Mouse (Mus musculus) limb, embryonic 14.5 days (tissue): ENCODE measurements around the gene Olfr1141. TPM values are rescaled to one million over a fixed set of nuclear protein-coding genes. Genes with fewer than 3 reads are reported as not detected.

ENCODE experiments used
- ATAC-seq: fragments of 200-750 bp; cut with Nextera tagmentation; 2 replicates; pipeline ENCODE4 v1.8.0; 2017; ENCODE audit warnings: low read depth, moderate number of reproducible peaks, moderate TSS enrichment; ENCODE audit not compliant: low FRiP score
- DNase-seq: peaks from one replicate; pipeline ENCODE4 v3.0.0-alpha.2; 2015; ENCODE audit warnings: low spot score
- H3K27ac ChIP-seq: fragments of 300-500 bp; sonication (generic); replicated peaks from 2 replicates; pipeline ENCODE4 v1.5.1; 2014; ENCODE audit warnings: low read depth, mild to moderate bottlenecking, low read length, moderate library complexity, mixed read lengths
- H3K27me3 ChIP-seq: fragments of 300-500 bp; sonication (generic); 2 replicates; pipeline ENCODE4 v1.6.1; 2014; ENCODE audit warnings: low read length, mixed read lengths; ENCODE audit not compliant: control insufficient read depth, insufficient read depth
- H3K36me3 ChIP-seq: fragments of 300-500 bp; sonication (generic); 2 replicates; pipeline ENCODE4 v1.6.1; 2014; ENCODE audit warnings: mild to moderate bottlenecking, low read length, moderate library complexity, mixed read lengths; ENCODE audit not compliant: control insufficient read depth, insufficient read depth
- H3K4me1 ChIP-seq: fragments of 300-500 bp; sonication (generic); 2 replicates; pipeline ENCODE4 v1.6.1; 2014; ENCODE audit warnings: antibody characterized with exemption, low read length, mixed read lengths; ENCODE audit not compliant: control insufficient read depth, insufficient read depth
- H3K4me2 ChIP-seq: fragments of 300-500 bp; sonication (generic); replicated peaks from 2 replicates; pipeline ENCODE4 v1.6.1; 2014; ENCODE audit warnings: low read depth, mild to moderate bottlenecking, low read length, moderate library complexity; ENCODE audit not compliant: severe bottlenecking
- H3K4me3 ChIP-seq: fragments of 300-500 bp; sonication (generic); replicated peaks from 2 replicates; pipeline ENCODE4 v1.5.1; 2014; ENCODE audit warnings: low read length
- H3K9ac ChIP-seq: fragments of 300-500 bp; sonication (generic); 2 replicates; pipeline ENCODE4 v1.6.1; 2014; ENCODE audit warnings: mild to moderate bottlenecking, low read depth, low read length, moderate library complexity; ENCODE audit not compliant: severe bottlenecking
- H3K9me3 ChIP-seq: fragments of 300-500 bp; sonication (generic); 2 replicates; pipeline ENCODE4 v1.6.1; 2016; ENCODE audit warnings: low read length; ENCODE audit not compliant: control insufficient read depth
- POLR2A ChIP-seq: fragments of 200-500 bp; IDR thresholded peaks from 2 replicates; pipeline ENCODE4 v1.8.0; 2012; ENCODE audit warnings: inconsistent platforms, mild to moderate bottlenecking, moderate library complexity, borderline replicate concordance; ENCODE audit not compliant: insufficient read depth, insufficient read length; ENCODE audit errors: extremely low read depth
- polyA plus RNA-seq, 2 experiments: library from polyadenylated mRNA; depleted of rRNA in 1 of 2; stranded (reverse) in 1 of 2; unstranded in 1 of 2; fragments of >200 nt; fragmentation: Nextera tagmentation in 1 of 2; extraction: Ambion mirVana in 1 of 2; gene quantifications; 2 replicates each; pipeline versions ENCODE4 v1.2.1 to v1.2.3; 2012 to 2014

Gene Olfr1141
- polyA plus RNA-seq, 2 experiments = not detected

GRCm38 (mm10) chr2:87713079-87713478 is 40.7 kb downstream of the Olfr1141 start, which contains the start of gene Olfr1137:
Gene Olfr1137, minus strand, starts transcription at chr2:87713179.
- TF ChIP-seq POLR2A = no peak
- ATAC-seq (no peak), DNase-seq (no peak)
- no peak within 1 kb of the TSS for H3K4me2 ChIP-seq
- H3K4me3 ChIP-seq = no peak within 1 kb of the TSS
- no peak within 1 kb of the TSS for H3K27ac ChIP-seq
- H3K36me3 ChIP-seq = no peaks in the 10 kb centered on the region
- no peak within 1 kb of the TSS for H3K9ac ChIP-seq
- H3K9me3 ChIP-seq = no peaks in the 10 kb centered on the region
- no peaks in the 10 kb centered on the region for H3K4me1 ChIP-seq
- no peaks in the 10 kb centered on the region for H3K27me3 ChIP-seq

Other genes with a start within 250 kb of the Olfr1141 start
- gene Pramel6, start 247.4 kb downstream of the Olfr1141 start, polyA plus RNA-seq (2012; rRNA removed) = not detected in 2 replicates
- gene Pramel6, start 247.4 kb downstream of the Olfr1141 start, polyA plus RNA-seq (2014; fragmentation: Nextera tagmentation; extraction: Ambion mirVana) = not detected in 2 replicates
- not detected in 2 replicates for gene Olfr153, start 222.2 kb downstream of the Olfr1141 start, polyA plus RNA-seq (2012; rRNA removed)
- gene Olfr153, start 222.2 kb downstream of the Olfr1141 start, polyA plus RNA-seq (2014; fragmentation: Nextera tagmentation; extraction: Ambion mirVana) = not detected in 2 replicates
- gene Olfr1128, start 208.4 kb downstream of the Olfr1141 start, polyA plus RNA-seq (2012; rRNA removed) = not detected in 2 replicates
- not detected in 2 replicates for gene Olfr1128, start 208.4 kb downstream of the Olfr1141 start, polyA plus RNA-seq (2014; fragmentation: Nextera tagmentation; extraction: Ambion mirVana)
- not detected in 2 replicates for gene Olfr1129, start 180.1 kb downstream of the Olfr1141 start, polyA plus RNA-seq (2012; rRNA removed)
- gene Olfr1129, start 180.1 kb downstream of the Olfr1141 start, polyA plus RNA-seq (2014; fragmentation: Nextera tagmentation; extraction: Ambion mirVana) = not detected in 2 replicates
- not detected in 2 replicates for gene Olfr1130, start 147.8 kb downstream of the Olfr1141 start, polyA plus RNA-seq (2012; rRNA removed)
- gene Olfr1130, start 147.8 kb downstream of the Olfr1141 start, polyA plus RNA-seq (2014; fragmentation: Nextera tagmentation; extraction: Ambion mirVana) = not detected in 2 replicates
- gene Olfr1131, start 126.9 kb downstream of the Olfr1141 start, polyA plus RNA-seq (2012; rRNA removed) = not detected in 2 replicates
- gene Olfr1131, start 126.9 kb downstream of the Olfr1141 start, polyA plus RNA-seq (2014; fragmentation: Nextera tagmentation; extraction: Ambion mirVana) = not detected in 2 replicates
- gene Olfr1132, start 116.5 kb downstream of the Olfr1141 start, polyA plus RNA-seq (2012; rRNA removed) = not detected in 2 replicates
- gene Olfr1132, start 116.5 kb downstream of the Olfr1141 start, polyA plus RNA-seq (2014; fragmentation: Nextera tagmentation; extraction: Ambion mirVana) = not detected in 2 replicates
- not detected in 2 replicates for gene Olfr1133, start 106.6 kb downstream of the Olfr1141 start, polyA plus RNA-seq (2012; rRNA removed)
- gene Olfr1133, start 106.6 kb downstream of the Olfr1141 start, polyA plus RNA-seq (2014; fragmentation: Nextera tagmentation; extraction: Ambion mirVana) = not detected in 2 replicates
- not detected in 2 replicates for gene Olfr1134, start 95.5 kb downstream of the Olfr1141 start, polyA plus RNA-seq (2012; rRNA removed)
- not detected in 2 replicates for gene Olfr1134, start 95.5 kb downstream of the Olfr1141 start, polyA plus RNA-seq (2014; fragmentation: Nextera tagmentation; extraction: Ambion mirVana)
- not detected in 2 replicates for gene Olfr1135, start 80.3 kb downstream of the Olfr1141 start, polyA plus RNA-seq (2012; rRNA removed)
- not detected in 2 replicates for gene Olfr1135, start 80.3 kb downstream of the Olfr1141 start, polyA plus RNA-seq (2014; fragmentation: Nextera tagmentation; extraction: Ambion mirVana)
- not detected in 2 replicates for gene Olfr1136, start 60.0 kb downstream of the Olfr1141 start, polyA plus RNA-seq (2012; rRNA removed)
- gene Olfr1136, start 60.0 kb downstream of the Olfr1141 start, polyA plus RNA-seq (2014; fragmentation: Nextera tagmentation; extraction: Ambion mirVana) = not detected in 2 replicates
- gene Olfr1137, start 40.8 kb downstream of the Olfr1141 start, polyA plus RNA-seq (2012; rRNA removed) = not detected in 2 replicates
- not detected in 2 replicates for gene Olfr1137, start 40.8 kb downstream of the Olfr1141 start, polyA plus RNA-seq (2014; fragmentation: Nextera tagmentation; extraction: Ambion mirVana)
- not detected in 2 replicates for gene Olfr1138, start 14.0 kb downstream of the Olfr1141 start, polyA plus RNA-seq (2012; rRNA removed)
- not detected in 2 replicates for gene Olfr1138, start 14.0 kb downstream of the Olfr1141 start, polyA plus RNA-seq (2014; fragmentation: Nextera tagmentation; extraction: Ambion mirVana)
- not detected in 2 replicates for gene Olfr1140, start 10.2 kb downstream of the Olfr1141 start, polyA plus RNA-seq (2012; rRNA removed)
- gene Olfr1140, start 10.2 kb downstream of the Olfr1141 start, polyA plus RNA-seq (2014; fragmentation: Nextera tagmentation; extraction: Ambion mirVana) = not detected in 2 replicates
- gene Olfr152, start 25.5 kb upstream of the Olfr1141 start, polyA plus RNA-seq (2012; rRNA removed) = not detected in 2 replicates
- gene Olfr152, start 25.5 kb upstream of the Olfr1141 start, polyA plus RNA-seq (2014; fragmentation: Nextera tagmentation; extraction: Ambion mirVana) = not detected in 2 replicates
- gene Olfr1143, start 46.6 kb upstream of the Olfr1141 start, polyA plus RNA-seq (2012; rRNA removed) = not detected in 2 replicates
- gene Olfr1143, start 46.6 kb upstream of the Olfr1141 start, polyA plus RNA-seq (2014; fragmentation: Nextera tagmentation; extraction: Ambion mirVana) = not detected in 2 replicates
- gene Olfr1145, start 55.8 kb upstream of the Olfr1141 start, polyA plus RNA-seq (2012; rRNA removed) = not detected in 2 replicates
- gene Olfr1145, start 55.8 kb upstream of the Olfr1141 start, polyA plus RNA-seq (2014; fragmentation: Nextera tagmentation; extraction: Ambion mirVana) = not detected in 2 replicates
- gene Olfr1148, start 76.5 kb upstream of the Olfr1141 start, polyA plus RNA-seq (2012; rRNA removed) = not detected in 2 replicates
- gene Olfr1148, start 76.5 kb upstream of the Olfr1141 start, polyA plus RNA-seq (2014; fragmentation: Nextera tagmentation; extraction: Ambion mirVana) = not detected in 2 replicates
- not detected in 2 replicates for gene Olfr1150-ps1, start 90.0 kb upstream of the Olfr1141 start, polyA plus RNA-seq (2012; rRNA removed)
- gene Olfr1150-ps1, start 90.0 kb upstream of the Olfr1141 start, polyA plus RNA-seq (2014; fragmentation: Nextera tagmentation; extraction: Ambion mirVana) = not detected in 2 replicates
- not detected in 2 replicates for gene Olfr1151, start 101.9 kb upstream of the Olfr1141 start, polyA plus RNA-seq (2012; rRNA removed)
- gene Olfr1151, start 101.9 kb upstream of the Olfr1141 start, polyA plus RNA-seq (2014; fragmentation: Nextera tagmentation; extraction: Ambion mirVana) = not detected in 2 replicates
- not detected in 2 replicates for gene Olfr1152, start 112.5 kb upstream of the Olfr1141 start, polyA plus RNA-seq (2012; rRNA removed)
- gene Olfr1152, start 112.5 kb upstream of the Olfr1141 start, polyA plus RNA-seq (2014; fragmentation: Nextera tagmentation; extraction: Ambion mirVana) = not detected in 2 replicates
- not detected in 2 replicates for gene Olfr1153, start 141.0 kb upstream of the Olfr1141 start, polyA plus RNA-seq (2012; rRNA removed)
- gene Olfr1153, start 141.0 kb upstream of the Olfr1141 start, polyA plus RNA-seq (2014; fragmentation: Nextera tagmentation; extraction: Ambion mirVana) = not detected in 2 replicates
- gene Olfr1154, start 151.2 kb upstream of the Olfr1141 start, polyA plus RNA-seq (2012; rRNA removed) = not detected in 2 replicates
- gene Olfr1154, start 151.2 kb upstream of the Olfr1141 start, polyA plus RNA-seq (2014; fragmentation: Nextera tagmentation; extraction: Ambion mirVana) = not detected in 2 replicates
- not detected in 2 replicates for gene Olfr1155, start 191.1 kb upstream of the Olfr1141 start, polyA plus RNA-seq (2012; rRNA removed)
- gene Olfr1155, start 191.1 kb upstream of the Olfr1141 start, polyA plus RNA-seq (2014; fragmentation: Nextera tagmentation; extraction: Ambion mirVana) = not detected in 2 replicates
- not detected in 2 replicates for gene Olfr1156, start 199.1 kb upstream of the Olfr1141 start, polyA plus RNA-seq (2012; rRNA removed)
- gene Olfr1156, start 199.1 kb upstream of the Olfr1141 start, polyA plus RNA-seq (2014; fragmentation: Nextera tagmentation; extraction: Ambion mirVana) = not detected in 2 replicates
- gene Olfr1157, start 214.3 kb upstream of the Olfr1141 start, polyA plus RNA-seq (2012; rRNA removed) = not detected in 2 replicates
- gene Olfr1157, start 214.3 kb upstream of the Olfr1141 start, polyA plus RNA-seq (2014; fragmentation: Nextera tagmentation; extraction: Ambion mirVana) = not detected in 2 replicates
- not detected in 2 replicates for gene Olfr74, start 220.7 kb upstream of the Olfr1141 start, polyA plus RNA-seq (2012; rRNA removed)
- not detected in 2 replicates for gene Olfr74, start 220.7 kb upstream of the Olfr1141 start, polyA plus RNA-seq (2014; fragmentation: Nextera tagmentation; extraction: Ambion mirVana)
- not detected in 2 replicates for gene Olfr1158, start 236.1 kb upstream of the Olfr1141 start, polyA plus RNA-seq (2012; rRNA removed)
- not detected in 2 replicates for gene Olfr1158, start 236.1 kb upstream of the Olfr1141 start, polyA plus RNA-seq (2014; fragmentation: Nextera tagmentation; extraction: Ambion mirVana)